Mouse (Mus musculus): ENCODE data around the gene Rasl2-9.
"Not testable (repeated sequence)": the region's sequence is repeated elsewhere in the genome, so short reads cannot be mapped to it uniquely, and the experiment has no call there.

The Rasl2-9 gene

DNA sequence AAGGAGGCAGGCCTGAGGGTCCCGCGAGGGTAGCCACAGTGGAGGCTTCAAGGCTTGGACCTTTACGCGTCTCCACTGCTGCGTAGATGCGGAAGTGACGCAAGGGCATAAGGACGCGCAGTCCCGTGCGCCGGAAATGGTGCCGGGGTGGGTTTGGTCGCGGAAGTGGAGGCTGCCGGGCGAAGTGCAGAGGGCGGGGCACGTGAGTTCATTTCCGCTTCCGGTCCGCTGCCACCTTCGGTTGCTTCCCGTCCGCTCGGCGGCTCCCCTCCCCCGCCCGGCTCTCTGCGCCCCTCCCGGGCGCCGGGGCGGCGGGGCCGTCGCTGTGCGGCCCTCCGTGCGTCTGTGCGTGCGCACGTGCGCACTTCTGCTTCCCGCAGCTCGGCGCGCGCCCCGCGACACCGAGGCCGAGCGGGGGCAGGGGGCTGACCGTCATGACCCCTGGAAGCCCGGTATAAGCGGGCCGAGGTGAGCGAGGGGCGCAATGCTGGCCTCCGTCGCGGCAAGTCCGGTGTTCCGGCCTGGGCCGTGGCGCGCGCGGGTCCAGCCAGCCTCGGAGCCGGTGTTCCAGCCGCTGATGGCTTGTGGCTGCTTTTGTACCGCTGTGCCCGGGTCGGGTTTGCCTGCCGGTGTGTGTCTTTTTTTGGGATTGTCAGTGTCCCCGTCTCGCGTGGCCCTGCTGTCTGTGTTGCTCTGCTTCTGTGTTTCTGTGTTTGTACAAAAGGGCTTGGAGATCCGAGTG is 45.6 kb downstream of the Rasl2-9 start, which contains the start of gene Epn1:
Gene Epn1 (plus strand): TSS at position 226 of the 742 bp plus-strand sequence.
- DNase-seq, result peak; percentile 98 to 99

DNA sequence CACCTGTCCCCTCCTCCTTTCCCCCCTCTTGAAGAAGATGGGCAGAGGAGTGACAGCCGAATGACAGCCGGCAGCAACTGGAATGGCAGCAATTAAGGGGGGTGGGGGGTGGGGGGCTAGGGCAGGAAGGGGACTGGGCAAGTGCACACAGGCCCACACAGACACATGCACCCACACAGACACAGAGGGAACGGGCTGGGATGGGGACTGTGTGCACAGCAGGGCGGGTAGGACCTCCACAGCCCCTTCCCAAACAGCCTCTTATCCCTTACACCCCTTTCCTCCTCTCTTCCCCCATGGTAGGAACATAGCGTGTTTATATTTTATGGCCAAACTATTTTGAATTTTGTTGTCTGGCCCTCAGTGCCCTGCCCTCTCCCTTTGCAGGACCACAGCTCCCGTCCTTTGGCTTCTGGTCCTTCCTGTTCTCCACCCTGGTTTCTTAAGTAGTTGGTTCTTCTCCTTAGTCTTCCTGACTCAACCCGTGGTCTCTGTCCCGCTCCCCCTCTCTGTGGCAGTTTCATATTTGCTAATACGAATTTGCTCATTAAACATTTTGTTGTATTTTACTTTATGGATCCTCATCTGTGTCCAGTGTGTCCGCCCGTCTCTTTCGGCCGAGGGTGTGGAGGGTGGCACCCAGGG is 46.3 kb downstream of the Rasl2-9 start:
- DNase-seq, result not testable (repeated sequence)

DNA sequence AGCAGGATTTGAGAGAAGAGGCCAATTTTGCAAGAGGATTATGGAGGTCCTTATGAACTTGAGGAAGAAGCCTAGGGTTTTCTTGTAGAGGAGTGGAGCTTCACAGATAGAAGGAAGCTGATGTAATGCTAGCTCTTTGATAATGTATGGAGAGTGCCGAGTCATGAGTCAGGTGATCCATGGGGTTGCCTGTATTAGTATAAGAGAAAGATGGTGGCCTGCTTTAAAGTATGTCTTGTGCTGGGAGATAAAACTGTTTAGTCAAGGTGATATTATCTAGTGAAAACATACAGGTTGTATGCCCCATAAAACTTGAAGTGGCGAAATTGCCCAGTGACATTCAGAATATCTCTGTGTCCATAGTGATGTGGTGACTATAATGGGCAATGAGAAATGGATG is 48.8 kb downstream of the Rasl2-9 start:
- no peak for DNase-seq

DNA sequence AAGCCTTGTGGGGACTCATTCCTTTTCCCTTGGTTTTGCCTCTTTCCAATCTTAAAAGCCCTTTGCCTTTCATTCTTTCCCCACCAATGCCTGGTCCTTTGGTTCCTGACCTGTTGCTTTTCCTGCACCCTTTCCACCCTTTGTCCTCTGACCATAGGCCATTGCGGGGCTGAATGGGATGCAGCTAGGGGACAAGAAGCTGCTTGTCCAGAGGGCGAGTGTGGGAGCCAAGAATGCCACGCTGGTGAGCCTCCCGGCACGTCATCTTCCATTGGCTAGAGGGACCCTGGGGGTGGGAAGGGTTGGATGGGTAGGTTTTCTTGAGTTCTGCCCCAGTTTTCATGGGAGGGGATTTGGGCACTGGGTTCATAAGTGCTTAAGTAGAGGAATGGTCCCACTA is 50.8 kb downstream of the Rasl2-9 start:
- no peak for DNase-seq
